In the genomic region with DNA sequence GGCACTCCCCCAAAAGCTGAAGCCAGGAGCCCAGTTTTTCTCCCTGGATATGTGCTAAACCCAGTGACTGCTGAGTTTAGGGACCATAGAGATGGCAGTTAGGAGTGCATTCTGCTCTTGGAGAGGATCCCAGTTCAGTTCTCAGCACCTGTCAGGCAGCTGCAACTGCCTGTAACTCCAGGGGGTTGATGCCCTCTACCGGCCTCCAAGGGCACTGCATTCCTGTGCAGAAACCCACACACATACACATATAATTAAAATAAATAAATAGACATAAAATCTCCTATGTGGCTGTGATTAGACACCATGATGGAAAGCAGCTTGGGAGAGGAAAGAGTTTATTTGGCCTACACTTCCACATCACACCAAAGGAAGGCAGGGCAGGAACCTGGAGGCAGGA, we compare ENCODE assay signal across 17 mouse cellular contexts. TPM values are rescaled to one million over a fixed set of nuclear protein-coding genes. Genes with fewer than 3 reads are reported as not detected.
"Had no signal": no experiment of that assay in that cellular context is flagged by ENCODE, and none has a peak within 500 bp of the region (broad histone marks: within the 10 kb centered on the region; RNA-seq: fewer than 3 reads in every experiment).

No protein-coding gene starts in this region.

- H3K4me3 ChIP-seq: intestine, embryonic 15.5 days; kidney, embryonic 15.5 days; limb, embryonic 13.5 days; liver, embryonic 15.5 days; midbrain, embryonic 10.5 days; neural tube, embryonic 12.5 days had no signal

- H3K9ac ChIP-seq: intestine, embryonic 15.5 days; kidney, embryonic 15.5 days; limb, embryonic 13.5 days; liver, embryonic 15.5 days; lung, embryonic 14.5 days; neural tube, embryonic 12.5 days had no signal

- H3K27me3 ChIP-seq: intestine, embryonic 15.5 days; kidney, embryonic 15.5 days; limb, embryonic 13.5 days; liver, embryonic 15.5 days; neural tube, embryonic 12.5 days had no signal

- DNase-seq: kidney, adult 2 months; kidney, postnatal 25 days; left cerebral cortex, postnatal 4 days; lung, embryonic 14.5 days; lung, postnatal 10 days; lung, postnatal 4 days; midbrain, embryonic 14.5 days; thymus, adult 18-20 months; thymus, postnatal 14 days had no signal

- ATAC-seq: intestine, embryonic 15.5 days had no signal

- H3K9me3 ChIP-seq: intestine, embryonic 15.5 days; kidney, embryonic 15.5 days; limb, embryonic 13.5 days; liver, embryonic 15.5 days; midbrain, embryonic 10.5 days; neural tube, embryonic 12.5 days had no signal

- H3K27ac ChIP-seq: intestine, embryonic 15.5 days; kidney, embryonic 15.5 days; limb, embryonic 13.5 days; liver, embryonic 15.5 days; midbrain, embryonic 10.5 days; neural tube, embryonic 12.5 days had no signal

- H3K4me1 ChIP-seq: intestine, embryonic 15.5 days; kidney, embryonic 15.5 days; limb, embryonic 13.5 days; liver, embryonic 15.5 days; midbrain, embryonic 10.5 days; neural tube, embryonic 12.5 days had no signal

- H3K4me2 ChIP-seq: intestine, embryonic 15.5 days; kidney, embryonic 15.5 days; limb, embryonic 13.5 days; liver, embryonic 15.5 days; lung, embryonic 14.5 days; neural tube, embryonic 12.5 days had no signal

RNA-seq across cellular contexts. Expression of gene Nppc, which starts 58.3 kb away (rescaled TPM):
- total RNA-seq: megakaryocyte, adult 5-6 weeks; neutrophil, adult 5-6 weeks had no signal
- polyA plus RNA-seq: liver, embryonic 15.5 days had no signal
